Mouse (Mus musculus): ENCODE measurements at regions not wholly inside any gene's neighbourhood (a gene's known extent, or its start where the extent isn't known, plus 50 kb on each side); places are given as distances from the start of the nearest gene placed in this dataset.

DNA sequence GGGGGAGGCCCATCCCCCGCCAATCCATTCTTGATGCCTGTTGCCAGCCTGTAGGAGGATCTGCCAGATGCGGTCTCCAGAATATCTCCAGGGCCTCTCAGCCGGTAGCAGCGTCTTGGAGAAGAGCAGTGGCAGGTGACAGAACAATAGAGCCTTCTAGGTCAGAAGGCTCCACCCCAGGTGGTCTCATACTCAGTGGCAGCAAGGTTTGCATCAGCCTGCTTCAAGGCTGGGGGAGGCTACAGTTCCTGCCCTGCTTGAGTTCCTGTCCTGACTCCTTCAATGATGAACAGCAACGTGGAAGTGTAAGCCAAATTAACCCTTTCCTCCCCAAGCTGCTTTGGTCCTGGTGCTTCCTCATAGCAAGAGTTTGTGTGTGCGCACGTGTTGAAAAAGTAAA is 213.8 kb downstream of the Rpap3 start:
- Histone ChIP-seq H3K9me3 (ENCODE audit: control insufficient read depth, low read length) (no peaks in the 10 kb centered on the region), H3K27ac (no peak overlapping the region), H3K4me3 (ENCODE audit: insufficient read depth in 1 of 2, low read depth in 2 of 2, low read length in 2 of 2) (no peak overlapping the region), H3K9ac (replicated peaks) (no peak overlapping the region), H3K4me2 (ENCODE audit: low read depth) (no peak overlapping the region), H3K4me1 (replicated peaks; ENCODE audit: control insufficient read depth in 2 of 2, insufficient read depth in 2 of 2, low read length in 1 of 2) (no peaks in the 10 kb centered on the region), H3K36me3 (replicated peaks; ENCODE audit: control insufficient read depth, insufficient read depth, low read depth) (no peaks in the 10 kb centered on the region), H3K27me3 (ENCODE audit: control insufficient read depth, insufficient read depth, low read length) (no peaks in the 10 kb centered on the region)
- TF ChIP-seq CTCF (IDR thresholded peaks at IDR 0.05; ENCODE audit: low read depth) (no peak), EP300 (IDR thresholded peaks at IDR 0.05; ENCODE audit: low read depth) (no peak)
- 57% methylated on average over 7 of the region's 7 CpGs for WGBS (ENCODE audit: insufficient replicate concordance)
- DNase-seq (ENCODE audit: low read depth in 3 of 3, low spot score in 3 of 3) (no peak), ATAC-seq (ENCODE audit: insufficient read depth) (no peak)

GRCm38 (mm10) chr15:97487425-97487824 is 218.2 kb downstream of the Rpap3 start:
- Histone ChIP-seq H3K27ac (no peak overlapping the region), H3K9ac (replicated peaks) (no peak overlapping the region), H3K9me3 (ENCODE audit: control insufficient read depth, low read length) (no peaks in the 10 kb centered on the region), H3K27me3 (ENCODE audit: control insufficient read depth, insufficient read depth, low read length) (no peaks in the 10 kb centered on the region), H3K4me1 (replicated peaks; ENCODE audit: control insufficient read depth in 2 of 2, insufficient read depth in 2 of 2, low read length in 1 of 2) (no peaks in the 10 kb centered on the region), H3K4me2 (ENCODE audit: low read depth) (no peak overlapping the region), H3K36me3 (replicated peaks; ENCODE audit: control insufficient read depth, insufficient read depth, low read depth) (no peaks in the 10 kb centered on the region), H3K4me3 (ENCODE audit: insufficient read depth in 1 of 2, low read depth in 2 of 2, low read length in 2 of 2) (no peak overlapping the region)
- WGBS (ENCODE audit: insufficient replicate concordance): 67% methylated on average over 2 of the region's 2 CpGs
- TF ChIP-seq EP300 (IDR thresholded peaks at IDR 0.05; ENCODE audit: low read depth) (no peak), CTCF (IDR thresholded peaks at IDR 0.05; ENCODE audit: low read depth) (no peak)
- ATAC-seq (ENCODE audit: insufficient read depth): no peak
- DNase-seq (ENCODE audit: low read depth in 3 of 3, low spot score in 3 of 3): no peak

- Histone ChIP-seq H3K4me1 (replicated peaks; ENCODE audit: control insufficient read depth in 2 of 2, insufficient read depth in 2 of 2, low read length in 1 of 2) (no peaks in the 10 kb centered on the region; a peak in 1 of 4 replicates), H3K9me3 (ENCODE audit: control insufficient read depth, low read length) (no peaks in the 10 kb centered on the region), H3K27ac (no peak overlapping the region), H3K4me2 (ENCODE audit: low read depth) (no peak overlapping the region), H3K36me3 (replicated peaks; ENCODE audit: control insufficient read depth, insufficient read depth, low read depth) (no peaks in the 10 kb centered on the region), H3K9ac (replicated peaks) (no peak overlapping the region), H3K4me3 (ENCODE audit: insufficient read depth in 1 of 2, low read depth in 2 of 2, low read length in 2 of 2) (no peak overlapping the region), H3K27me3 (ENCODE audit: control insufficient read depth, insufficient read depth, low read length) (no peaks in the 10 kb centered on the region)
- ATAC-seq (ENCODE audit: insufficient read depth): no peak
- TF ChIP-seq CTCF (IDR thresholded peaks at IDR 0.05; ENCODE audit: low read depth): no peak
- no peak for TF ChIP-seq EP300 (IDR thresholded peaks at IDR 0.05; ENCODE audit: low read depth)
- 73% methylated on average over 15 of the region's 15 CpGs for WGBS (ENCODE audit: insufficient replicate concordance)
- DNase-seq (ENCODE audit: low read depth in 3 of 3, low spot score in 3 of 3): no peak
Measured at GRCm38 (mm10) chr15:97471986-97472779, 225.1 kb upstream of the Amigo2 start.

GRCm38 (mm10) chr15:97471476-97471875 is 224.4 kb upstream of the Amigo2 start:
- Histone ChIP-seq H3K4me2 (ENCODE audit: low read depth) (no peak overlapping the region), H3K9ac (replicated peaks) (no peak overlapping the region), H3K27me3 (ENCODE audit: control insufficient read depth, insufficient read depth, low read length) (no peaks in the 10 kb centered on the region), H3K27ac (no peak overlapping the region), H3K9me3 (ENCODE audit: control insufficient read depth, low read length) (no peaks in the 10 kb centered on the region), H3K36me3 (replicated peaks; ENCODE audit: control insufficient read depth, insufficient read depth, low read depth) (no peaks in the 10 kb centered on the region), H3K4me1 (replicated peaks; ENCODE audit: control insufficient read depth in 2 of 2, insufficient read depth in 2 of 2, low read length in 1 of 2) (no peaks in the 10 kb centered on the region; a peak in 1 of 4 replicates), H3K4me3 (ENCODE audit: insufficient read depth in 1 of 2, low read depth in 2 of 2, low read length in 2 of 2) (no peak overlapping the region)
- no peak for TF ChIP-seq EP300 (IDR thresholded peaks at IDR 0.05; ENCODE audit: low read depth)
- ATAC-seq (ENCODE audit: insufficient read depth) (no peak), DNase-seq (ENCODE audit: low read depth in 3 of 3, low spot score in 3 of 3) (no peak)
- WGBS (ENCODE audit: insufficient replicate concordance): 77% methylated on average over 4 of the region's 4 CpGs

- Histone ChIP-seq H3K4me2 (ENCODE audit: low read depth) (no peak overlapping the region), H3K9me3 (ENCODE audit: control insufficient read depth, low read length) (no peaks in the 10 kb centered on the region), H3K27me3 (ENCODE audit: control insufficient read depth, insufficient read depth, low read length) (no peaks in the 10 kb centered on the region), H3K36me3 (replicated peaks; ENCODE audit: control insufficient read depth, insufficient read depth, low read depth) (no peaks in the 10 kb centered on the region), H3K9ac (replicated peaks) (no peak overlapping the region), H3K27ac (no peak overlapping the region), H3K4me3 (ENCODE audit: insufficient read depth in 1 of 2, low read depth in 2 of 2, low read length in 2 of 2) (no peak overlapping the region), H3K4me1 (replicated peaks; ENCODE audit: control insufficient read depth in 2 of 2, insufficient read depth in 2 of 2, low read length in 1 of 2) (no peaks in the 10 kb centered on the region; a peak in 1 of 4 replicates)
- no peak for TF ChIP-seq CTCF (IDR thresholded peaks at IDR 0.05; ENCODE audit: low read depth)
- TF ChIP-seq EP300 (IDR thresholded peaks at IDR 0.05; ENCODE audit: low read depth): no peak
- 55% methylated on average over 19 of the region's 19 CpGs for WGBS (ENCODE audit: insufficient replicate concordance)
- DNase-seq (ENCODE audit: low read depth in 3 of 3, low spot score in 3 of 3) (no peak), ATAC-seq (ENCODE audit: insufficient read depth) (no peak)
Measured at GRCm38 (mm10) chr15:97469684-97470344, 222.7 kb upstream of the Amigo2 start.

Data from liver, embryonic 14.5 days (tissue).